Mouse (Mus musculus) cerebellum, adult 8-10 months (tissue): Measurements from ENCODE around the gene Garnl3.
A peak's percentile ranks its signal among the peaks of the same experiment; 100 is the strongest.

ENCODE experiments used
- DNase-seq: peaks from one replicate; pipeline ENCODE4 v3.0.0; 2022

Garnl3 gene

DNA sequence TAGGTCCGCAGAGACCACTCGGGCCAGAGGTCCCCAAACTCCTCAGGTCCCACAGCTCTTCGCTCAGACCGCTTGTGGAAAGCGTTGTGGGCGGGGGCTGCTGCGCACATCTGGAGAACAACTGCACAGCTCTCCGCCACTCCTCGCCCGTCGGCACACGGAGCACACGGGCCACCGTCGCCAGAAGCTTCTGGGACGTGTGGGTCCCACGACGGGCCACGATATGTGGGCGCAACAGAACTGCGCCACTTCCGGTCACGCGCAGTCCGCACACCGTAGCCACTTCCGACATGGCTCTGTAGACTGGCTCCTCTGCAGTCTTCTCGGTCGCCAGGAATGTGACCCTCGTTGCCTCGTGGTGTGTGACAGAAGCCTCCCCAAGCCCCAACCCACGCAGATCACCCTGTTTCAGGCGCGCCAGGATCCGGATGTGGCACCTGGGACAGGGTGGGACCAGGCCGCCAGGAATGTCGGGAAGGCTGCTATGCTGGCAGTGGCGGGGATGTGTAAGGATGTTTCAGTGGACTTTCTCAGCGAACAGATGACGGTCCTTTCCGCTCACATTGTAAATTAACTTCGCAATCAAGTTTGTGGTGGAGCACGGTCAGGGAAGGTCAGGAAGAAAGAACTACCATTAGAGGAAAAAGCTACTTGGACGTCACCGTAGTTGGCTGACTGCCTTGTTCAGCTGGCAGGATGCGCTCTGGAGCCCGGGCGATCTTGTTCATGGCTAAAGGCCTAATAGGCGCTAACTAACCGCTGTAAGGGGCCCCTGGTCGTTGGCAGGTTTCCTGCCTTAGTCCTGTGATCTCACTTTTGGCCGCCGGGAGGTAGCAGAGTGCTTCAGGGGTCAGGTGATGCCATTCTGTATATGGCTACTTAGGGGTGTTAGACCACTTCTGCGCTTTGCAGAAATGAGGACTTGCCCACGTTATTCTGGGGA lies 164.5 kb downstream of the Garnl3 start:
- DNase-seq: peak; percentile 85

DNA sequence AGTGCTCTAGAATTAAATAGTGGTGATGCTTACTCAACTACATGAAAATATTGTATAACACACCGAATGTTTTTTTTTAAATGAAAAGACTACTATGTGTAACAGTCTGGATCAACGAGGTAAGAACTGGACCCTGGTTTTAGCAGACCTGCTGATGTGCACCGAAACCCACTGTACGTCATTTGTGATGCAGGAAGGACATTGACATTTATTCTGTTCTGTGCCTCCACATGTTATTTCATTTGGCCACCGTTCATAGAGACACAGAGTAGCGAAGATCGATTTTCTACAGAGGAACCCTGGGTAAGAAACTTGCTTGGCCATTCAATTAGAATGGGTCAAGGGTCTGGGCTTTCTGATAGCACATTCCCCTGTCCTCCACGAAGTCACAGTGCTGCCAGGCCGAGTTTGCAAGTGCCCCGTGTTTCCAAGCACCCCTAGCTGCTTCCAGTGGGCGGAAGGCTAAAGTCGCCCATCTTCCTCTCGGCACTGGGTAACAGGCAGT lies 165.2 kb downstream of the Garnl3 start:
- DNase-seq: no peak

DNA sequence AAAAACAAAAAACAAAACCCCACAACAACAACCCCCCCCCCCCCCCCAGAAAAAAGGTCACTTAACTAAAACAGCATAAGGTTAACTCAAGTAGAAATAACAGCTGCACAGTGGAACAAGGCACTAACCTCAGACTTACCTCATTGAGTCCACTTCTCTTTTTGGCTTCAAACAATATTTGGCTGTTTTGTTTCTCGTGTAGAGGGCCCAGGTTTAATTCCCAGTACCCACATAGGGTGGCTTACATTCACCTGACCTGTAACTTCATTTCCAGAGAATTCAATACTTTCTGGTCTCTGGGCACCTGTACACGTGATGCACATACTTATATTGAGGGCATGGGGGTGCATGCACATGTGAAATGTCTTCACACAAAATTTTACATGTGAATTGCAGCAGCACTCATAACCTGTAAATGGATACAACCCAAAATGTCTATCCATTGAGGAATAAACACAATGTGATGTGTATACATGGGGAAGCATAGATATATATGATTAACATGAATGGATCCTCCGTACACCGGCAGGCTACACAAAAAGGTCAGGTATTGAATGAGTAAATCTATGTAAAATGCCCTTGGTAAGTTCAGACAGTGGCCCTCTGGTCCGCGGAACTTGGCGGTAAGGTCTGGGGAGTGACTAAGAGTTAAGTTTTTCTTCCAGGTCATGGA lies 165.8 kb downstream of the Garnl3 start:
- no peak for DNase-seq

DNA sequence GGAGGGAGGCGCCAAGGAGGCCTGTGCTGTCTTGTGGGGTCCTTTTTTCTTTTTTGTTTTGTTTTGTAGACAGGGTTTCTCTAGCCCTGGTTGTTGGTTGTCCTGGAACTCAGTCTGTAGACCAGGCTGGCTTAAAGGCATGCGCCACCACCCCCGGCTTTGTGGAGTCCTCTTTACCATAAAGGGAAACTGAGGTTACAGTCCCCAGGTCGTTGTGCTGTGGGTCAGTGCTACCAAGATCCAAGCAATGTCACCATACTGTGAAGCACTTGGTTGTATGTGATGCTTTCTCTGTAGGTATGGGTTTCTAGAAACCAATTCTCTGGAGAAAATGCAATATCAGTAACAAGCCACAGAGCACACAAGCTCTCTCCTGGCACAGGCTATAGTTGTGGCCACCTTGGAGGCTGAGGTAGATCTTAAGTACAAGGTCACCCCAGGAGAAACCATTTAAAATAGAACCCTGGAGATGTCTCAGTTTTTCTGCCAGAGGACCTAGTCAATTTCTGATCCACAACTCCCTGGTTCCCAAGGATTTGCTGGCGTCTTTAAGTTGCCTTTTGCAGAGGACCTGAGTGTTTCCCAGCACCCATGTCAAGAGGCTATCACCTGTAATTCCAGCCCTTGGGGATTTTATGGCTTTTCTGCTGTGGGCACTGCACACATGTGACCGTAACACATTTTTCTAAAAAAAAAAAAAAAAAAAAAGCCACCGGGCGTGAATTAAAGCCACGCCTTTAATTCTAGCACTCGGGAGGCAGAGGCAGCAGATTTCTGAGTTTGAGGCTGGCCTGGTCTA lies 166.6 kb downstream of the Garnl3 start:
- no peak for DNase-seq

DNA sequence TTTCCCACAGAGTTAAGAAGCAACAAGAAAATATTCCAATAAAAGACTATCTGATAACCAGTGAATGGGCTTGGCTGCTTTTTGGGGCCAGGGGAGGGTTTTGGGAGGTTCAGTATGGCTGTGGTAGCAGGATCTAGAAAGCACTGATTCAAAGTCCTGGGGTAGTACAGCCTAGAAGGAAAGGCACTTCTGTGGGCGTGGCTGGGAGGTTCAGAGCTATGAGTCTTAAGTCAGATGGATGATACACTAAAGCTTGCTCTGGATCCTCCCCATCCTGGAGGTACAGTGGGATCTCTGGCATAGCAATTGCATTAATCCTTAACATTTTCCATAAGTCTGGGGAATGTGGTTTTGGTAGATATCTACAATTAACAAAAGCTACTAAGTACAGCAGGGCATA lies 167.5 kb downstream of the Garnl3 start:
- no peak for DNase-seq

DNA sequence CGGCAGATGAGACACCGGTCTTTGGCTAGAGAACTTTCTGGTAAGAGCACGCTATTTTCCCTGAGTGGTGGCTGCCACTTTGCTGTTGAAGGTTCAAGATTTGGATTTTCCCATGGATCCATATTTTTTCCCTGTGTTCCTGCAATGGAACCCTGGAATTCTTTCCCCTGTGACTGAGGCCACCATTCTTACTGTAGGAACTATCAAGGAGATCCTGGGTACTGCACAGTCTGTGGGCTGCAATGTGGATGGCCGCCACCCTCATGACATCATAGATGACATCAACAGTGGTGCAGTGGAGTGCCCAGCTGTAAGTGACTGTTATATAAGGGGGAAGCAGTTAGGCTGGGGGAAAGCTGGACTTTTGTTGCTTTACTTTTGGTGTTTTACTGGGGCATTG lies 167.9 kb downstream of the Garnl3 start:
- DNase-seq: no peak

DNA sequence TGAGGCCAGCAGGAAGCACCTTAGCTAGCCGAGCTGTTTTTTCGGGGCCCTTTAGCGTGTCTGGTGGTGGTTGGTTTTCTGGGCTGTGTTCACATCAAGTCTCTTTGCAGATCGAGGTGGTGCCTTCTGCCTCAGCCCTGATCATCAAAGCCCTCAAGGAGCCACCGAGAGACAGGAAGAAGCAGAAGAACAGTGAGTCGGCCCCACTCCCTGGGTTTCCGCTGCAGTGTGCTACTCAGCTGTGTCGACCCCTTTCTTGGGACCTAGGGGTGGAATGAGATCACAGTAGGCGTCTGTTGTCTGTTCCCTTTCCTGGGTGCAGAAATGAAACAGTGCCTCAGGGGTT lies 168.6 kb downstream of the Garnl3 start:
- no peak for DNase-seq

DNA sequence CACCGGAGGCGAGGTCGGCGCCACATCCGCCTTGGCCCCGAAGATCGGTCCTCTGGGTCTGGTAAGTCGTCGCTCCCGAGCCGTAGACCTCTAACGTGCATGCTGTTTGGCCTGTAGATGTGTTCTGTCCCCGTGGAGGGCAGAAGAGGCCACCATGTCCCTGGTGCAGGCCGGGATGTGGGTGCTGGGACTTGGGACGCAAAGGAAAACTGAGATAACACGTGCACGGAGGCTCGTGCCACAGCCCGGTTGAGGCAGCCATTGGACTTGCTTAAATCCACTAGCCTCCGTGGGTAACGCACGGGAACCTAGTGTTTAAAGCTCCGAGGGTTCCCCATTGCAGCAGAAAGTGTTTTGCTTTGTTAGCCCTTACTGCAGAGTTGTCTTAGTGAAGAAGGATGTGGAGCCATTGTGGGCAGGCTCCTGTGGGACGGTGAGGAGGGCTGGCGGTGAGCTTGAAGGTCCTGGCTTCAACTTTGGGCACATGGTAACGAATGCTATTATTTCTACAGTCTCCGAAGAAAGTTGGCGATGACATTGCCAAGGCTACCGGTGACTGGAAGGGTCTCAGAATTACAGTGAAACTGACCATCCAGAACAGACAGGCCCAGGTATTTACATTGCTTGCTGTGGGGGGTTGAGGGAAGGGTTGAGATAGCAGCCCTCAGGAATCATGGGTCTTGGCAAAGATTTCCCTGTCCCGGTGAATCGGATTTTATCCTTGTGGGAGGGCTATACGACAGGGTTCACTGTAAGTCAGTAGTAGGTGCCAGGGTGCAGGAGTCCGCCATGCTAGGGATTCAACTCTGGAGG lies 169.2 kb downstream of the Garnl3 start:
- no peak for DNase-seq

DNA sequence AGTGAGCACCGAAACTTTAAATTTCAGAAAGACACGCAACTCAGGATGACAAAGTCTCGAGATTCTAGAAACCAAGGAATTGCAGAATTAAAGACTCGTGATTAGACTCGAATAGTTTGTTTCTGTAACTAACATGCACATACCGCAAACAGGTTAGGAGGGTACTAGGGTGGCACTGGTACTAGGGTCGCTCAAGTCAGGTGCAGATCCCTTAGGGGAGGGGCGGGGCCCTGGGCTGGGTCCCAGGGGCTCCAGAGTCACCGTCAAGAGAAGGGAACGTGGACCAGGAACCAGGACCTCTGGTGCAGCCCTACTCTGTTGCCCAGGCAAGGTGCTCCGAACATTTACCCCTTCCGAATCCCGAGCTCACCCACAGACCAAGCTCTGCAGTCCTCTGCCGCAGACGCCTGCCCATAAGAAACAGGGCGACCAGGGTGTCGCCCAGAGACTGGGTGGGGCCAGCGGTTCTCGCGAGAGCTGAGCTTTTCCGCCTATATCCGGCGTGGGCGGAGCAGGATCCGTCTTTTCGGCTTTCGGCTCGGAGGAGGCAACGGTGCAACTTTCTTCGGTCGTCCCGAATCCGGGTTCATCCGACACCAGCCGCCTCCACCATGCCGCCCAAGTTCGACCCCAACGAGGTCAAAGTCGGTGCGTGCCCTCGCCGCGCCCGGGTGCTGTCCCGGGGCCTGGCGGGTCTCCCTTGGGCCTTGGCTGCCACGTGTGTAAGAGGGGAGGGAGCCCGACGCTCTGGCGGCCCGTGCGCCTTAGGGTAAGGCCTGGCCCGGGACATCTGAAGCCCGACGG lies 170.1 kb downstream of the Garnl3 start, which contains the start of the genes Rpl12 and Lrsam1:
Gene Rpl12 (plus strand): TSS at position 368 of the 804 bp plus-strand sequence.
Gene Lrsam1 (minus strand): TSS at position 423 of the 804 bp plus-strand sequence.
- peak; percentile 90 for DNase-seq

DNA sequence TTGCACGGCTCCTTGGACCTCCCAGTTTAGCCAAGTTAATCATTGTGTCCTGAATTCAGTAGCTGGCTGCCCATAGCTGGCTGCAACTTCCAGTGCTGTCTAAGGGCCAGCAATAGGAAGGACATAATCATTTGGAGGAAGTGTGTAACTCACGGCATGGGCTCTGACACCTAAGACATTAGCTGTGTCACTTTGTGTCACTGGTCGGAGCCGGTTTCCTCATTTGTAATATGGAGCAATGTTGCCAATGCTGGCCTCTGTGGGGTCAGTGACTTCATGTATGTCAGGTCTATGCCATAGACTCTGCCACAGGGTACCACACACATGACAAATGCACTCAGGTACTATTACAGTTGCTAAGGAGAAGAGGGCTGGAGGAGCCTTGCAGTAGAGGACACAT lies 171.2 kb downstream of the Garnl3 start:
- no peak for DNase-seq

DNA sequence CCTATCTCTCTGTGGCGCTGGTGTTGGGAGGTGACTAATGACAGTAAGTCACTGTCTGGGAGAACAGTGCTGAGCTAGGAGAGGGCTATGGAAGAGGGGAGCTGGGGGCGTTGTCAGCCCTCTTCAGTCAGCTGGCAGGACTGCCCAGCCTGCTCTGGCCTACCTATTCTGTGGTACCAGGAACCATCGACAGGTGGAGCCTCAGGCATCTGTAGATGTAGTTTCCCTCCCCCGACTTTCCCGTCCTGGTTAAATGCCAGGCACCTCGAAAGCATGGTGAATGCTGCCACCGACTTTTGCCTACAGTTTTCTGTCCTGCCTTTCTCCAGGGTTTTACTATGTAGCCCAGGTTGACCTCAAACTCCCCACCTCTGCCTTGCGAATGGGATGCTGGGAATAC lies 174.1 kb downstream of the Garnl3 start:
- DNase-seq: no peak

DNA sequence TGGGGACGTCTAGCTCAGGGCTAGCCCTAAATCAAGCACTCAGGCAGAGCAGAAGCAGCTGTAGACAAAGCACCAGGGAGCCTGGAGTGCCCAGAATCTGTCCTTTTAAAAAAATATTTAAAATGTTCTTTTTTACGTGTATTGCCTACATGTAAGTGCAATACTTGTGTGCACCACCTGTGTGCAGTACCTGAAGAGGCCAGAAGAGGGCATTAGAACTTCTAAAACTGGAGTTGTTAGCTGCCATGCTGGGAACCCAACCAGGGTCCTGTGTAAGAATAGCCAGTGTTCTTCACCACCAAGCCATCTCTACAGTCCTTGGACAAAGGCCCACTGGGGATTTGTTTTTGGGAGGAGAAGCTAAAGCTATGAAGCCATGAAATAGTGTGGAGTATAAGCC lies 176.9 kb downstream of the Garnl3 start:
- DNase-seq: no peak

DNA sequence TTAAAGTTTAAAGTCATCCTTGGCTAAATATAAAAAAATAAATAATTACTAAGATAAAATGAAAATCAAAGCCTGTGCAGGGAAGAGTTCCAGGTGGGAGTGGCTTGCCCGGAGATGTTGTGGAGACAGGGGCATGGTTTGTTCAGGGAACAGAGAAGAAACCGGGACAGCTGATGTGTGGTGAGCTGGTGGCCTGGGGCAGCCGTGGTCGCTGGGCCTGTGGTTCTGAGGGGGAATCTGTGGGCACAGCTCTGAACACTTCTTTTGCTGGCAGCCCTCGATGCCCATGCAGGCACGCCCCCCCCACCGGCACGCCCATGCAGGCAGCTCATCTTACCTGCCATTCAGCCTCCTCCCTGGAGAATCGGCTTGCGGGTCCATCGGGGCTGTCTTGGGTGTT lies 184.0 kb downstream of the Garnl3 start:
- DNase-seq: no peak

DNA sequence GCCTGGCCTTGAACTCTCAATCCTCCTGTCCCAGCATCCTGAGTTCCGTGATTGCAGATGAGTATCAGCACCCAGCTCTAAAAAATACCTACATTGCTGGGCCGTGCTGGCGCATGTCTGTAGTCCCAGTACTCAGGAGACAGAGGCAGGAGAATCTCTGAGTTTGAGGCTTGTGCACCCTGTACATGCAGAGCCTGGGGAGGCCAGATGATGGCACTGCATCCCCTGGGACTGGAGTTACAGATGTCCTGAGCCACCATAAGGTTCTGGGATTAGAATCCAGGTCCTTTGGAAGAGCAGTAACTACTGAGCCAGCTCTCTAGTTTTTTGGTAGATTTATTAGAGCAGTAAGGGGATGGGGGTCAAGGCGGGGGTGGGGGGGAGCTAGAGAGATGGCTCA lies 191.0 kb downstream of the Garnl3 start:
- no peak for DNase-seq

DNA sequence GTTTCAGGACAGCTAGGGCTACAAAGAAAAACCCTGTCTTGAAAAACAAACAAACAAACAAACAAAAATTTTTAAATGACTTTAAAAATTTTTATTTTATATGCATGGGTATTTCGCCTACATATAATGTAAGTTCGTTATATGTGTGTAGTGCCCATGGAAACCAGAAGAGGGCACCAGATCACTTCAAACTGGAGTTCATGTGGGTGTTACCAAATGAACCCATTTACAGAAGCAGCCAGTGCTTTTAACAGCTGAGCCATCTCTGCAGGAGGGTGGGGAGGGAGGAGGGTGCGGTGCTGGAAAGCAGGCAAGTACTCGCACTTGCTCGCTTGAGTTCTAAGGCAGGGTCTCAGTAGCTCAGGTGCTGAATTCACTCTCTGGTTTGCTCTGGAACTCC lies 192.0 kb downstream of the Garnl3 start:
- no peak for DNase-seq

DNA sequence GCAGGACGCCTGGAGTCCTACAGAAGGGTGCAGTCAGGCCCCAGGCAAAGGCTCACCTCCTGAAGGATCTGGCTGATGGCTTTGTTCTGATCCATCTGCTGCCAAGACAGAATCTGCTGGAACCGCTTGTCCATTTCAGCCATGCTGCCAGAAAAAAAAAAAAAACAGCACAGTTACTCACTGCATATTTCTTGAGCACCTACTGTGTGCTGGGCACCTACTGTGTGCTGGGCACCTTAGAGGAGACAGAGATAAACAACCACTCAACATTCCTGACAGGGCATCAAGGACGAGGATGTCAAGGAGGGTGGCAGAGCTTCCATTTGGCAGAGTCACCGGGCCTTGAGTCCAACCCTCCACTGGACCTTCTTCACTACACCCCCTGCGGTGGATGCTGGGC lies 192.7 kb downstream of the Garnl3 start:
- DNase-seq: no peak
